Mouse (Mus musculus): ENCODE data around the gene Catsperg1.

DNA sequence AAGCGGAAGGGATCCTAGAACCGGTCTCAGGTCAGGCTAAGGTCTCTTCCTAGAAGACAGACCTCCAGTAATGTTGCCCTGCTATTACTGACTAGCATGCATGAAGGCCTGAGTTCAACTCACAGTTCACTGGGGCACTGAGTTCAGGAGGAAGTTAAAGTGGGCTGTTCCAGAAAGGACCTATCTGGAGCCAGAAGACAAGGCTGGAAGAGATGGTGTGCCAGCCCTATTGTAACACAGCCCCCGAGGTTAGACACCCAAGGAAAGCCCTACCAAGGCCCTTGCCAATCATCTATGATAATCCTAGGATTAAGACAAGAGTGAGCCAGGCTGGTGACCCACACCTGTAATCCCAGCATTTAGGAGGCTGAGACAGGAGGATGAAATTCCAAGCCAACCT is 17.7 kb upstream of the Catsperg1 start:
- no peak for TF ChIP-seq POLR2A (IDR thresholded peaks at IDR 0.05; ENCODE audit: control insufficient read depth, low read depth, low read length)
- no peak for TF ChIP-seq CTCF (IDR thresholded peaks at IDR 0.05; ENCODE audit: control insufficient read depth, insufficient read depth, insufficient replicate concordance, low read depth, low read length)
